Mouse (Mus musculus): ENCODE results near the gene Tfam.

The Tfam gene

DNA sequence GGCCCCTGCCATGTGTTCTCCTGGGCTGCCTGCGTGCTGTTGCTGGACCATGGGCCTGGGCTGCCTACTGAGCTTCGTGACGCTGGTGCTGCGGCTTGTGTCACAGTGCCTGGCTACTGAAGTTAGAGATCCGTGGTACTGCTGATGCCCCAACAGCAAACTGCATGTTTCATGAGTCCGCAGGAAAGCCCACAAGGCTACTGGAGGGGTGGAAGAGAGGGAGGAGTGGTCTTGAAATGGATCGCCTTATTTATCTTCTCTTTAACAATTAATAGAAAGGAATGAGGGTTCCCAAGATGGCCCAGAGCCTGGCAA lies at the start of gene Tfam:
Gene Tfam, minus strand, starts transcription at position 41 of the 315 bp plus-strand sequence.
- DNase-seq (ENCODE audit: low spot score) = no peak

DNA sequence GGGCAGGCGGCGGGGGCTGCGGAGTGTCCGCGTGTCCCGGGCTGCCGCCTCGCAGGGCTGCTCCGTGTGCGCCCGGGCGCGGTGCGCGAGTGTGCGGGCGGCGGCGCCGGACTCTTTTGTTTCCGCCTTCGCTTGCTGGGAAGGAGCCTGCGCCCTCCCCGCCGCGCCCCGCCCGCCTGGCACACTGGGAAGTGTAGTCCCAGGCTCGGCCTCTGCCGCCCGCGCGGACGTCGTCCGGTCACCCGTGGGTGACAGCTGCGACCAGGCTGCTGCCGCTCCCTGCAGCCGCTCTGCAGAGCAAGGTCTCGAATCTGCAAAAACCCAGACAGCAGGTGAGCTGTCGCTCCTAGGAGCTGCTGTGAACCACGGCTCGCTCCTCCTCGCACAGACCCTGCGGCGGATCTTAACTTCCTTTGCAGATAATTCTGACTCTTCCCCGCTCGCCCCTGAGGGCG lies 47.1 kb upstream of the Tfam start, which contains the start of gene Ube2d1:
Gene Ube2d1, minus strand, starts transcription at position 137 of the 455 bp plus-strand sequence.
- DNase-seq (ENCODE audit: low spot score) = peak; percentile 57

GRCm38 (mm10) chr10:71284511-71285125 lies 46.5 kb upstream of the Tfam start:
- no peak for DNase-seq (ENCODE audit: low spot score)

- DNase-seq (ENCODE audit: low spot score) = no peak
Measured at GRCm38 (mm10) chr10:71284131-71284510, 46.0 kb upstream of the Tfam start.

DNA sequence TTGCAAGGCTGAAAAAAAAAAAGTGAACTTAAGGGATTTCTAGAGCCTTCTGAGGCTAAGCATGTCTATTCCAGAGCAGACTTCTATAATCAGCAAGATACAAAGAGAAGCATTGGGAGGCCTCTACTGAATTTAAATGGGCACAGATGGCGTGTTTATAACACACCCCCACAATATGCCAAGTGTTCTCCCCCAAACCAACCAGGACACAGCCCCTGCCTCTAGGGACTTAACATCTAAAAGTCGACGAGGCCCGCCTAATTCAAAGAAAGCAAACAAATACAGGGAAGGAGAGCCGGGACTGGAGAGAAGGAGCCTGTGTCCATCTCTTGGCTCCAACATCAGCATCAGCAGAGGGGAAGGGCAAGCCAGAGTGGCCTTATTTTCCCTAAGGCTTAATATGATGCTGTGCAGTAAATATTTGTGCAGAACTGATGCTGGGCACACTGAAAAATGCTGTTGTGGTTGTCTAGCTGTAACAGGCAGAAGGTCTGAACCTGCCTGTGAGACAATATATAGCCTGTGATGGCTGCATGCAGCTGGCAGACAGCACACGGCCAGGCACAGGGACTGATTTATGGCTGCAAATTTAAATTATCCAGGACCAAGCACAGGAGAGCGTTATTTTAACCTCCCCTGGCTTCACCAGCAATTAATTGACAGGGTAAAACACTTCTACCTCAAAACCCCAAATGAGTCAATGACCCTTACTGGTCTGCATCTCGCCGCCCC lies 35.1 kb upstream of the Tfam start:
- DNase-seq (ENCODE audit: low spot score) = no peak

GRCm38 (mm10) chr10:71267973-71268372 lies 29.9 kb upstream of the Tfam start:
- DNase-seq (ENCODE audit: low spot score) = no peak

DNA sequence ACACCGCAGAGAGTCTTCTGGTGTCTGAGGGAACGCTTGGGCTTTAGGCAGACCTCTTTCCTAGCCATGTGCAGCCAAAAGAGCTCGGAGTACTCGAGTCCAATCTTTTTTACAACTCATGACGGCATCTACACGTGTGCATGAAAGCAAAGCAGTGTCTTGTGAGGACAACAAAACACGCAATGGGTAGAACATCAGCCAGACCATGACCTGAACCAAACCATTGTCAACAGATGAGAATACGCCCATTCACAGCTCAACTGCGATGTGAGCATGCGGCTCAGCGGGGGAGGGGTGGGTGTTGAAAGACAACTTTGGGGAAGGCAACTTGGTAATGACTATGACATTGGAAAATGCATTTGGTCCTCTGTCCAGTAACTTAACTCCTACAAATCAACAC lies 29.4 kb upstream of the Tfam start:
- no peak for DNase-seq (ENCODE audit: low spot score)

GRCm38 (mm10) chr10:71265067-71265466 lies 27.0 kb upstream of the Tfam start:
- DNase-seq (ENCODE audit: low spot score) = no peak

DNA sequence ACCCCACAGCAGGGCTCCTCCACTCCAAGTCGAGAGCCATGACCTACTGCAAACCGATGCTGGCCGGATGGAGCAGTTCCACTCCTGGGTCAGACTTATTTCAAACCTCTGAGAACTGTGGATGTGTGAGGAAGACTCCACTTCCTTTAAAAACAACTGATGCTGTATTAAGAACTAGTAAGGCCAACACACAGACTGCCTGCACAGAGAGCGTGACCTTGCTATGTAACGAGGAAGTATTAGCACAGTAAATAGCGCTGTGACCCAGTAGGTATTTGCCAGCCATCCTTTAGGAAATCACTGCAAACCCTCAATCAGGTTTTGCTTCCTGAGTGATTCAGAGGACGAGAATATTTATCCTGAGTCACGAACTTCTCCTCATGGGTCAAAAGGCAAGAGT lies 23.6 kb upstream of the Tfam start:
- DNase-seq (ENCODE audit: low spot score) = no peak

DNA sequence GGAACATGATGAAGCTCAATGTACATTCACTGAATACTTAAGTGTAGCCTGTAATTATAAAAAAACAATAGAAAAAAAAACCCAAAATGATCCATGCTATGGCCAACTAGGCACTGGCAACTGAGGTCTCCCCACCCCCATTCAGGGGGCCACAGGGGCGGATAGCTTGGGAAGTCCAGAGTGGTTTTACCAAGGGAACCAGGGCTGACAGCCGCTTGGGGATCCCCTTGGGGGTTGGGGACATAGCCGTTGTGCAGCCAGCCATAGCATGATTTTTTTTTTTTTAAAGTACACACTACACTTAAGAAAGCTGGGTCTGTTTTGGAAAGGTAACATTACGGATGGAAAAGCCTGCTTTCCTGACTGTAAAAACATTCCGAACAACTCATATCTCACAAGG lies 20.9 kb upstream of the Tfam start:
- DNase-seq (ENCODE audit: low spot score) = no peak

- DNase-seq (ENCODE audit: low spot score) = no peak
Measured at GRCm38 (mm10) chr10:71258516-71258915, 20.4 kb upstream of the Tfam start.

- no peak for DNase-seq (ENCODE audit: low spot score)
Measured at GRCm38 (mm10) chr10:71253147-71253546, 15.1 kb upstream of the Tfam start.

DNA sequence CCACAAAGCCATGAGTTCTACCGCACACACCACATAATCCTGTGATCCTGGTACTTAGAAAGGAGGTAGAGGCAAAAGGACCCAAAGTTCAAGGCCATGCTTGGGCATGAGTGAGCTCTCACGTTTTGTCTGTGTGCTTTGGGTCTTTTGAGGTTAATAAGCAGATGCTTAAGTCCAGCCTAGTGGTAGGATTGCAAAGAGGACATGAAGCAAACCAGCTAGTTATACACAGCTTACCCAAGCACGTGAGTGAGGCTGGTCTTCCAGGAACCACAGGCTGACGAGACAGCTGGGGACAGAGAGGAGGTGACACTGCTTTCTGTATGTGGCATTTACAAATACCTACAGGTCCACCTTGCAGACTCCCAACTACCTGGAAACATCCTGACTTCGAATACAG lies 14.3 kb upstream of the Tfam start:
- no peak for DNase-seq (ENCODE audit: low spot score)

DNA sequence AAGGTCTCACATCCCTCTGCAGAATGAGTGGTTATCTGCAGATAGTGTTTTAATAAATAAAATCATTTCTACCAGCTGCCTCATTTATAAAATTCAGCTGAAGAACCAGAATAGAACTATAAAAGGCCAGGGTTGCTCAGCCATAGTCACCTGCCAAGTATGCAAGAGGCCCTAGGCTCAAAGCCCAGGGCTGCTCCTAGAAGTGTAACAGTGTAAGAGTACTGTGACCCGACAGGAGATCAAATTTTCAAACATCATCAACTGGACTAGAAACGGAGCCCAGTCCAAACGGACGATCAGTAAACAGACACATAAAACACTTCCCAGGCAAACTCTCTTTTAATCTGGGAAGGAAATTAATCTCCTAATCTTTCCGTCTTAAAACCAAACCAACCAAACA lies 13.8 kb upstream of the Tfam start:
- no peak for DNase-seq (ENCODE audit: low spot score)

- no peak for DNase-seq (ENCODE audit: low spot score)
Measured at GRCm38 (mm10) chr10:71251256-71251655, 13.2 kb upstream of the Tfam start.

- no peak for DNase-seq (ENCODE audit: low spot score)
Measured at GRCm38 (mm10) chr10:71250472-71250871, 12.4 kb upstream of the Tfam start.

DNA sequence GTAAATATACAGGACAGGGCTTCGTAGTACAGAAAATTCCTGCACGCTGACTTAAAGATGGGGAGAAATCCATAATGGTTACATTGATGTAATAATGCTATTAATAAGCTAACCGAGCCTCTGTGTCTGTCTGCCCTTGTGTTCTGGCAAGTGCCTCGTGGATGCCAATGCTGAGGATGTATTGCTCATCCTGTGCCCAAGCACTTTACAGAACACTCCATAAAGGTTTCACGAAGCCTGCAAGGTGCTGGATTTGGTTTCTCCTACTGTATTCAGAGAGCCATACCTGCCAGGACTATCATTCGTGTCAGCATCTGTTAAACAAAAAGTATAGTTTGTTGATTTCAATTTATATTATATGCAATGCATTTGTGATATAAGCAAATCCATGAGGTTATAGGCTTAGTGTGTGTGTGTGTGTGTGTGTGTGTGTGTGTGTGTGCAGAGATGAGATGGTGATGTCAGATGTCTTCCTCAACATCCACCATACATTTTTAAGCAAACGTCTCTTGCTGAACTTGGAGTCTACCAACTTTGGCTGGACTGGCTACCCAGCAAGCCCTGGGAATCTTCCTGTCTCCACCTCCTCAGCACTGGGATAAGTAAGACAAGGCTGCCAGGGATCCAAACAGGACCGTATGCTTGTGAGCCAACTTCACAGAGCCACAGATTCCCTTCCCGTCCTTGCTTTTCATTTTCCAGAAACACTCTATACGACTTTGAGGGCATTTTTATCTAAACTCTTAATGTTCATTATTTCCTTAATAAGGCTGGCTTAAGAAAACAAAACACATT lies 11.2 kb upstream of the Tfam start:
- DNase-seq (ENCODE audit: low spot score) = no peak

DNA sequence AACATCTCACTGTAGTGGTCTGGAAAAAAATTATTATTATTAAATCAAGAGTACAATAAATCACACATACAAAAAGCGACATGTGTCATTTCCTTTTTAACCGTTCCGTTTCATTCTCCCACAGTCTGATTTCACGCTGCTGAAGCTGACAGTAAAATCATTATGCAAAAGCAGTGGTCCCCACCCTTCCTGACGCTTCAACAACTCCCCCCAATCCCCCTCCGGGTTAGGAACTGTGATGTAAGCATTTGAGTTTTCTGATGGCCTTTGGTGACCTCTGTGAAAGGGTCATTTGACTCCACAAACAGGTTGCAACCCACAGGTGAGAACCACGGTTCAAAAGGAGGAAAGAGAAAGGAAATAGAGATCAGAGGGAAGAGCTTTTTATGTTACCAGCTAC lies 8.9 kb upstream of the Tfam start:
- DNase-seq (ENCODE audit: low spot score) = no peak

- no peak for DNase-seq (ENCODE audit: low spot score)
Measured at GRCm38 (mm10) chr10:71239479-71240120, 1.5 kb upstream of the Tfam start.

- DNase-seq (ENCODE audit: low spot score) = peak; percentile 77
Measured at GRCm38 (mm10) chr10:71237516-71238239, 402 bp downstream of the Tfam start.

DNA sequence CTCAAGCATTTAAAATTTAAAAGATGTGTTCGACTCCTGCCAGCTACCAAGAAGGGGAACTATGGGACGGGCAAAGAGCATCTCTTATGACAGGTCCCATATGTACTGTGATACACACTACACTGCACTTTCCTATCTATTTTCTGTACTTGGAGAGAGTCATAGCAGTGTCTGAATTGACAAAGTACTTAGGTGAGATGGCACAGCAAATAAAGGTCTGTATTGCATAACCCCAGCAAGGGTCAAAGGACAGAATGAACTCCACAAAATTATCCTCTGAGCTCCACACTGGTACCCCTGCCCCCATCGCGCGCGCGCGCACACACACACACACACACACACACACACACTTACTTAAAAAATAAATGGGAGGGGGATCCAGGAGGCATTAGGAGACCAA lies 4.0 kb downstream of the Tfam start:
- DNase-seq (ENCODE audit: low spot score) = no peak

- peak; percentile 64 for DNase-seq (ENCODE audit: low spot score)
Measured at GRCm38 (mm10) chr10:71225894-71226293, 12.2 kb downstream of the Tfam start.

Data from urinary bladder, postnatal 10 days (tissue).